Mouse (Mus musculus): ENCODE data around the gene Peli3.

DNA sequence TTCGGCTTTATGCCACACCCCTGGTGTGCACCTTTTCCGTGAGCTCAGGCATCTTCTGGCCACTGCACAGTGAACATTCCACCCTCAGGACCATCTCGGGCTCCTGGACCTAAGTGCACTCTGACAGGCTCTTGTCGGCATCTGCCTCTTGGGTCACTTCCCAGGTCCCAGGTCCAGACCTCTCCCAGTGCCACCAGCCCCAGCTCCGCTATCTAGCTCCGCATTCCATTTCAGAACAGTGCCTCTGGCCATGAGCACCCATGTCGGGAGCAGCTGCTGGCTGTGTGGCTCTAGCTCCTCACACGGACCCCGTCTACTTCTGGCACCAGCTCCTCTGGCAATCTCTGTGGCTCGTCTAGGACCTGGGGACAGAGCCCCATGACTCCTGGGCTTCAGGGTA is 53.1 kb downstream of the Peli3 start:
- TF ChIP-seq GATA1 (IDR thresholded peaks at IDR 0.05; ENCODE audit: low read length): no peak
- TF ChIP-seq TAL1 (IDR thresholded peaks at IDR 0.05; ENCODE audit: low read length): no peak

Data from erythroblast, embryonic 14.5 days (primary cell).